Mouse (Mus musculus): ENCODE results near the gene Klhl35. TPM values are rescaled to one million over a fixed set of nuclear protein-coding genes. Genes with fewer than 3 reads are reported as not detected.

The Klhl35 gene
- total and polyA plus RNA-seq, 3 experiments: 0.59 to 1.3 TPM; not detected in 1

- DNase-seq: no peak
These were observed 12.9 kb upstream of the Klhl35 start for GRCm38 (mm10) chr7:99452859-99453258.

DNA sequence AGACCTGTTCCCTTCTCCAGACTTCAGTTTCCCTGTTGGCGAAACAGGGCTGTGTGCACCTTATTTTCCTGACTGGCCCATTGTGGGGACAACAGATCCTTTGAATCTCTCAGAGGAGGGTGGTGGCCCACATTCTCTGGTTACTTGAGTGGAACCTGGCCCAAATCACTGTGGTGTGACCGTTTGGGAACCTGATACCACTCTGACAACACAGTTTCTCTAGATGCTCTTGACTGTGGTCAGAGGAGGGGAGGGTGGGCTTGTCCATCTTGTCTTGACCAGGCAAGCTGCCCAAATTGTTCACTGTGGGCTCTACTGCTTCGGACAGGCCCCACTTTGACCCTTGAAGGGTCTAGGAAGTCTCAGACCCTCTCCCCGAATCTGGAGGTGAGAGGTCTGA lies 11.8 kb upstream of the Klhl35 start:
- no peak for DNase-seq

DNA sequence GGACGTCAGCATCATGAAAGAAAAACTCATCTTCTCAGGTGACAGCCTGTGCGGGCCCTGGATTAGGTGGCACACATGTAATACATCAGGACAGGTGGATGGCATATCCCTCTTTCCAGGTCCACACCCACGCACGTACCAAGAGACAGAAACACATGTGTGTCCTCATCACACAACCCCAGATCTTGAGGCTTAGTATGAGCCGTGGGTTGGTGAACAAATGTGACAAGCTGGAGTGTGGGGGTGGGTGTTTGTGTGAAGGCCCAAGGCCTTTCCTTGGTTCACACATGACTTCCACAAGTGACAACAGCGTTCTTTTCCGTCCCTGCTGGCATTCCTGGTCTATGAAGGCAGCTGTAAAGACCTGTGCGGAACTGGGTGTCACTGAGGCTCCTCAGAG lies 7.0 kb upstream of the Klhl35 start:
- DNase-seq: no peak

GRCm38 (mm10) chr7:99459888-99460652 lies 5.7 kb upstream of the Klhl35 start:
- DNase-seq: peak; percentile 49

GRCm38 (mm10) chr7:99463120-99463519 lies 2.7 kb upstream of the Klhl35 start:
- no peak for DNase-seq

DNA sequence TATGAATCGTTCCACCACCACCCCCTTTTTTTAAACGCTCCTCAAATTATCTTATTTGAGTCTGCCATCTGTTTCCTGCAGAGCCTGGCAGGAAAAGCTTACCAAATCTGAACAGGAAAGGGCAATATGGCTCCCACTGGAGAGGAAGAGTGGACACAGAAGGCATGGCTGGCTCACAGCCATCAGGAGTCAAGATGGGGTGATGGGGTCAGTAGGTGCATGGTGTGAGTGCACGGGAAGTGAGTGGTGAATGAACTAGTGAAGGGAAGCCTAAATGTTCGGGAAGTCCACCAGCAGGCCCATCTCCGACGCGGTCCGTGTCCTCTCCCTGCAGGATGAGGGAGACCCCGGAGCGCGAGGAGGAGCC lies 2.1 kb downstream of the Klhl35 start:
- peak; percentile 54 for DNase-seq

DNA sequence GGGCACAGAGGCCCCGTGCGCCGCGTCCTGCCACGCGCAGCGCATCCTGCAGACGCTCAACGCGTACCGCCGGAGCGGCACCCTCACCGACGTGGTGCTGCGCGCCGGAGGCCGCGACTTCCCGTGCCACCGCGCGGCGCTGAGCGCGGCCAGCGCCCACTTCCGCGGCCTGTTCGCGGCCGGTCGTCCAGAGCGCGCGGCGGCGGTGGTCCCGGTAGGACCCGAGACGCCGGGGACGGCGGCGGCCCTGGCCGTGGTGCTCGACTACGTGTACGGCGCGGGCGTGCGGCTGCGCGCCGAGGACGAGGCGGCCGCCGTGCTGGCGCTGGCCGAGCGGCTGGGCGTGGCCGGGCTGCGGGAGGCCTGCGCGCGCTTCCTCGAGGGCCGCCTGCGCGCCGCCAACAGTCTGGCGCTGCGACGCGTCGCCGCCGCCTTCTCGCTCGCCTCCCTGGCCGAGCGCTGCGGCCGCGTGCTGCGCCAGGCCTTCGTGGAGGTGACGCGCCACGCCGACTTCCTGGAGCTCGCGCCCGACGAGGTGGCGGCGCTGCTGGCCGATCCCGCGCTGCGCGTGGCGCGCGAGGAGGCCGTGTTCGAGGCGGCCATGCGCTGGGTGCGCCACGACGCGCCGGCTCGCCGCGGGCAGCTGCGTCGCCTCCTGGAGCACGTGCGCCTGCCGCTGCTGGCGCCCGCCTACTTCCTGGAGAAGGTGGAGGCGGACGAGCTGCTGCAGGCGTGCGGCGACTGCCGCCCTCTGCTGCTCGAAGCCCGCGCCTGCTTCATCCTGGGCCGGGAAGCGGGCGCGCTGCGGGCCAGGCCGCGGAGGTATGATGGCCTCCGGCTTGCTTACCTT lies 2.7 kb downstream of the Klhl35 start:
- DNase-seq: peak; percentile 77

DNA sequence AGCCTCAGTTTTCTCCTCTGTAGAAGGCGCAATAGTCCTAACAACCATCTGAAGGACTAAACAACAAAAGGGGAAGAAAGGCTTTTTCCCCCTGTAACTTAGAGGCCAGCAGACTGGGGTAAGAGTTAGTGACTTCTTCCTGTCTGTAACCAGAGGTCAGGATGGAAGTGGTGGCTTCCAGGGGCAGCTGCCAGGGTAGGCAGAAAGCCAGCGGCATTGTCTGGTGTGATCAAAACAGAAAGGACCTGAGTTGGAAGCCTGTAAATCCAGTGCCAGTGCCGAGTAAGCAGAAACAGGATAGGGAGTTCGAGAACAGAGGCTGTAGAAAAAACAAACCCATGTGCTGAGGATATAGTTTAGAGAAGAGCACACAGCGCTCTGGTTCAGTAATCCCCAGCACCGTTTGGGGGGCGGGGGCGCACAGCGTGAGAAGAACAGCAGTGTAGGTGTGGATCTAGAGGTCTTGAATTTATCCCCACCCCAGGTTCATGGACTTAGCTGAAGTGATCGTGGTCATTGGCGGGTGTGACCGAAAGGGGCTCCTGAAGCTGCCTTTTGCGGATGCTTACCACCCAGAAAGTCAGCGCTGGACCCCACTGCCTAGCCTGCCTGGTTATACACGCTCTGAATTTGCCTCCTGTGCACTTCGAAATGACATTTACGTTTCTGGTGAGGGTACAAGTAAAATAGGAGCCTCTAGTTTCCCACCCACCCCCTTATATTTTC lies 4.0 kb downstream of the Klhl35 start:
- no peak for DNase-seq

DNA sequence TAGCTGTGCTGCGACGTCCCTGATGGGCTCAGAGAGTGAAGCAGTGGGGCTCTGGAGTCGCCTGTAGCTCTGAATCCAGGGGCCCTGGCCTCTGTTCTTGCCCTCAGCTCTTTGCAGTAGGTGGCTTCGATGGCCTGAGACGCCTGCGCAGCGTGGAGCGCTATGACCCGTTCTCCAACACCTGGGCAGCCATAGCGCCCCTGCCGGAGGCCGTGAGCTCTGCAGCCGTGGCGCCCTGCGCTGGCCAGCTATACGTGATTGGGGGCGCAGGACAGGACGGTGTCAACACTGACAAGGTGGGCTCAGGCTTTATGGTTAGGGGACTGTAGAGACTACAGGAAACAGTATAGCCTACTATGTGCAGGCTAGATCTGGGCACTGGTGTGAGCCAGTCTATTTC lies 5.8 kb downstream of the Klhl35 start:
- DNase-seq: no peak

- peak; percentile 74 for DNase-seq
These were observed 8.0 kb downstream of the Klhl35 start for GRCm38 (mm10) chr7:99473638-99474407.

DNA sequence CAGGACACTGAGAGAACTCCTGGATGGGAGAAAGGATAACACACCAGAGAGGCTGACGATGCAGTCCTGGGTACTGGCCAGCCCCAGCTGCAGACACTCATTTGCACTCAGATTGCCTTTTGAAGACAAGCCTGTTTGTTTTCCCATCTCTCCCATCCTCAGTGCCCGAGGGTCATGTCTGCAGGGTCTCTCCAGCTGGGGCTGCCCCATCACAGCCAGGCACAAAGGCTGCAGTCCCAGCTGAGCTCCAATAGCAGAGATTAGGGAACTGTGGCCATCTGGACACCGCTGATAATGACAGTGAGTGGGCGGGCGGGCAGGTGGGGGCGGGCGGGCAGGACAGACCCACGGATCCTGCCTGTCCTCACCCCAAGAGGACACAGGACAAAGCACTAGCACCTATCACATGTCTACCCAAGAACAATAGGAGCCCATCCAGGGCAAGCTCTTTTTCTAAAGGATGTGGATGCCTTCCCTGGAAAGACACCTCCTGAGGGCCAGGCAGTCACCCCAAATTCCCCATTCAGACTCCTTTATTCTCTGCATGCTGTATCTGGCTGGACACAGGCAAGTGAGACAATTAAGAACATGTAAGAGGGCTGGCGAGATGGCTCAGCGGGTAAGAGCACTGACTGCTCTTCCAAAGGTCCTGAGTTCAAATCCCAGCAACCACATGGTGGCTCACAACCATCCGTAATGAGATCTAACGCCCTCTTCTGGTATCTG lies 9.2 kb downstream of the Klhl35 start:
- DNase-seq: no peak

DNA sequence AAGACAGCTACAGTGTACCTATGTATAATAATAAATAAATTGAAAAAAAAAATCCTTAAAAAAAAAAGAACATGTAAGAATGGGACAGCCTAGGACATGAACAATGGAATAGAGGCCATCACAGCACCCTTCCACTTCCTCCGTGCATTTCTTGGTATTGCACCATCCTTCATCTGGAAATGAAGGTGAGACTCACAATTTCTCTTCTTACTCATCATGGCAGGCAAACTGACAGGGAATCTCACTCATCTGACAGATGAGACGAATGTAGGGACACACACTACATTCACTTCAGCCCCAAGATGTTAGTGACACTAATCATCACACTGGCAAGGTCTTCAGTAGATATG lies 9.7 kb downstream of the Klhl35 start:
- no peak for DNase-seq

GRCm38 (mm10) chr7:99476558-99477114 lies 10.8 kb downstream of the Klhl35 start:
- no peak for DNase-seq

- DNase-seq: no peak
These were observed 11.4 kb downstream of the Klhl35 start for GRCm38 (mm10) chr7:99477235-99477634.

DNA sequence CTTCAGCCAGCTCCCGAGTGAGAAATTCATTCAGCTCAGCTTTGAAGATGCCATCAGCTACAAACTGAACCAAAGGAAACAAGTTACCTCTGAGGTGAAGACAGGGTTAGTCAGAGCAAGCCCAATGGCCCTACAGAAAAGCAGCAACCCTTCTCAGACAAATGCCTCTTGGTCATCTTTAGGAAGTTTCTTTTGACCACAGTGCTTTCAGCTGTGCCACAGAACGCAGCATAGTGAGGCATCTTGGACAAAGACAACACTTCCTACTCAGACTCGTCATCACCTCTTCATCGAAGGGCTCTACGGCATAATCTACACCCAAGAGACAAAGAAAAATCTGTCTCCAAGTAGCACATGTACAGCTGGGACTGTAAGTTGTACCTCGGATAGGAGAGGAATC lies 16.8 kb downstream of the Klhl35 start:
- DNase-seq: no peak

DNA sequence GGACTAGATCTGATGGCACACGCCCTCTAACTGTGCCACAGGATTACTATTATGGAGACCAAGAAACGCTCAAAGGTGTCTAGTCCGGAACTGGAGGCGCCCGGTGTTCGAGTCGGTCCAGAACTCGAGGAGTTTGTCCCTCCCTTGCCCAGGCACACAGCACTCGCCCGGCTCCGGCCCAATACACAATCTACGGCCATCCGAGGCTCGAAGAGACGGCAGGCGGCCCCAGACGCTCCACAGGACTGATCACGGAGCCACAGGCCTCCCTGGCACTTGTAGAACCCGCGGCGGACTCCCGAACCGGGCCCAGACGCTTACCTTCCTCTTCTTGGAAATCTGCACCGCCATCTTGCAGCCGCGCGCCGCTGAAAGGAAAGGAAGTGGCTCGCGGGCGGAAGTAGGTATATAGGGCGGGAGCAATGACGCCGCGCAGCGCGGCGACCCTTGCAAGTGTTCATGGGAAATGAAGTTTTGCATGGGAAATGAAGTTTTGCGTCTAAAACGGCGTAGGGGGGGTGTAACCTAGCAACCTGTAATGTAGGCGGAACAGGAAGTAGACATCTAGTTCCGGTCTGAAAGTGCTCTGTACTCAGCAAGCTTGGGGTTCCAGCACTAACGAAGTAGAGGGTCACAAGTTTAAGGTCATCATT lies 17.6 kb downstream of the Klhl35 start, which contains the start of gene Rps3:
Rps3 (minus strand) TSS at position 468 of the 653 bp plus-strand sequence.
- DNase-seq: peak; percentile 96

GRCm38 (mm10) chr7:99483924-99484319 lies 18.1 kb downstream of the Klhl35 start:
- DNase-seq: no peak

DNA sequence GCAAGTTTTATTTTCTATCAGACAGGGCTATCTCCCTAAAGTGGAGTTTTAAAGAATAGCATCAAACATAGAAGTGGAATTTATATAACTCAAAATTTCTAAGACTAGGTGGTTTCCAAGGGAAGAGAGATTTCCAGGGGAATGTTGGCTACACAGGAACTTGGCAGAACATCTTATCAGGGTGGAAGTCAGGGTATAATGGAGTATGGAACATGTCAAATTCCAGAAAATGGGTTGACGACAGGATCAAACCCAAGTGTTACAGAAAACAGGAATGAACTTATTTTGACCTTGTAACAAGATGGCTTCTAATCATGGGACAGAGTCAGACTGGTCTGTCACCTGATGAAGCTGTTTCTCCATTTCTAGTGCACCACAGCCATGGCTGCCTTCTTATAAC lies 18.9 kb downstream of the Klhl35 start:
- no peak for DNase-seq

- DNase-seq: no peak
These were observed 23.9 kb downstream of the Klhl35 start for GRCm38 (mm10) chr7:99489708-99490107.

DNA sequence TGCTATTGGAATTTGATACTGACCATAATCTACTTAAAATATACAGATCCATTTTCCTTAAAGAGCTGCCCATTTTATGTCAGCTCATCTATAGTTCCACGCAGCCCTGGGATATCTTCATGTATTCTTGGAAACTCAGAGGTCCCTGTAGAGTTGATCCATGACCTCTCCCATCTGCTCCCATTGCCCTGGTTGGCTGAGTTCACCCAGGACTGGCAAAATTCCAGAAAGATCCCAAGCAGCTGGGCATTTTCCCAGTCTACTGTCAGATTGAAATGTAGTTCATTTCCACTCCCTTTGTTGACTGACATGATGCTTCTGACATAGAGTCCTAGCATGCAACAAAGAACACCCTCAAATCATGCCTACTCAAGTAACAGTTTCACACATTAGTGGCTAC lies 33.3 kb downstream of the Klhl35 start:
- DNase-seq: no peak
